Mouse (Mus musculus) kidney, adult 2 months (tissue): ENCODE data around the gene Bmp7. TPM values are rescaled to one million over a fixed set of nuclear protein-coding genes. Genes with fewer than 3 reads are reported as not detected.

Experiments
- DNase-seq: peaks from one replicate; pipeline ENCODE4 v3.0.0; 2021
- H3K27ac ChIP-seq: fragments of 200-500 bp; 2 replicates; pipeline ENCODE4 v1.5.1; 2012; ENCODE audit warnings: low read depth, low read length, control low read depth, inconsistent platforms; ENCODE audit not compliant: insufficient read depth
- H3K27me3 ChIP-seq: fragments of 200-500 bp; replicated peaks from 2 replicates; pipeline ENCODE4 v1.6.1; 2012; ENCODE audit warnings: mild to moderate bottlenecking, moderate library complexity, low read length, inconsistent platforms; ENCODE audit not compliant: control insufficient read depth, insufficient read depth
- H3K36me3 ChIP-seq: fragments of 200-500 bp; 2 replicates; pipeline ENCODE4 v1.6.1; 2012; ENCODE audit warnings: mild to moderate bottlenecking, moderate library complexity, low read length, inconsistent platforms; ENCODE audit not compliant: control insufficient read depth, insufficient read depth
- H3K4me1 ChIP-seq: fragments of 200-500 bp; 2 replicates; pipeline ENCODE4 v1.6.1; 2011; ENCODE audit warnings: low read length; ENCODE audit not compliant: control insufficient read depth, insufficient read depth
- H3K4me3 ChIP-seq: fragments of 200-500 bp; 2 replicates; pipeline ENCODE4 v1.5.1; 2011; ENCODE audit warnings: mild to moderate bottlenecking, low read depth, low read length, control low read depth; ENCODE audit not compliant: insufficient read depth
- CTCF ChIP-seq: fragments of 200-500 bp; conservative IDR thresholded peaks from 2 replicates; pipeline ENCODE4 v1.5.1; 2011; ENCODE audit warnings: low read depth, mild to moderate bottlenecking, control low read depth, low read length, moderate library complexity, mixed read lengths; ENCODE audit not compliant: insufficient read depth, insufficient read length
- POLR2A ChIP-seq: fragments of 200-500 bp; IDR thresholded peaks from one replicate; pipeline ENCODE4 v1.6.1; 2011; ENCODE audit warnings: low read depth, low read length, control low read depth
- WGBS: fragments of 180-500 bp; shearing (Covaris S2); methylation state at CpG from one replicate; pipeline ENCODE4 v1.1.7; 2018; 5-methylcytosine and 5-hydroxymethylcytosine counted together
- polyA plus RNA-seq: library from polyadenylated mRNA; depleted of rRNA; stranded (reverse); fragments of >200 nt; gene quantifications from 2 replicates; pipeline ENCODE4 v1.2.3, GENCODE M21; 2012

Gene Bmp7
- polyA plus RNA-seq, 1 experiment = 47.6 TPM

- peaks cover 12% of the 10 kb centered on the region; the same call in 1 of the 2 replicates for H3K4me1 ChIP-seq
- no peak for DNase-seq
- H3K27me3 ChIP-seq = no peaks in the 10 kb centered on the region
- no peak overlapping the region for H3K27ac ChIP-seq
- no peak for TF ChIP-seq POLR2A
- no peak for TF ChIP-seq CTCF
- 68% methylated on average over 6 of the region's 6 CpGs for WGBS
- no peaks in the 10 kb centered on the region for H3K36me3 ChIP-seq
- no peak overlapping the region for H3K4me3 ChIP-seq
Measured at GRCm38 (mm10) chr2:172909463-172909862, 30.7 kb downstream of the Bmp7 start.

- Histone ChIP-seq H3K27me3 (no peaks in the 10 kb centered on the region), H3K4me3 (no peak overlapping the region), H3K4me1 (peaks cover 32% of the 10 kb centered on the region), H3K36me3 (no peaks in the 10 kb centered on the region), H3K27ac (peak overlapping the region; percentile 33; the same call in 1 of the 2 replicates)
- 32% methylated on average over 9 of the region's 9 CpGs for WGBS
- peak; percentile 91 for DNase-seq
- TF ChIP-seq CTCF (no peak; the same call in 1 of the 2 replicates), POLR2A (no peak)
Measured at GRCm38 (mm10) chr2:172906146-172906545, 34.0 kb downstream of the Bmp7 start.

- H3K27ac ChIP-seq = no peak overlapping the region
- peaks cover 41% of the 10 kb centered on the region for H3K4me1 ChIP-seq
- TF ChIP-seq CTCF (no peak), POLR2A (no peak)
- WGBS = 86% methylated on average over 5 of the region's 5 CpGs
- no peak overlapping the region for H3K4me3 ChIP-seq
- DNase-seq = no peak
- H3K36me3 ChIP-seq = no peaks in the 10 kb centered on the region
- H3K27me3 ChIP-seq = no peaks in the 10 kb centered on the region
Measured at GRCm38 (mm10) chr2:172905057-172905456, 35.1 kb downstream of the Bmp7 start.

GRCm38 (mm10) chr2:172904614-172905013, 35.5 kb downstream of the Bmp7 start:
- WGBS = 81% methylated on average over 6 of the region's 6 CpGs
- Histone ChIP-seq H3K27me3 (no peaks in the 10 kb centered on the region), H3K36me3 (no peaks in the 10 kb centered on the region), H3K27ac (no peak overlapping the region), H3K4me3 (no peak overlapping the region), H3K4me1 (peaks cover 41% of the 10 kb centered on the region)
- TF ChIP-seq CTCF (no peak), POLR2A (no peak)
- DNase-seq = no peak

GRCm38 (mm10) chr2:172903523-172903922, 36.6 kb downstream of the Bmp7 start:
- H3K36me3 ChIP-seq = no peaks in the 10 kb centered on the region
- 46% methylated on average over 8 of the region's 8 CpGs for WGBS
- TF ChIP-seq POLR2A = no peak
- TF ChIP-seq CTCF = no peak
- peak; percentile 78 for DNase-seq
- no peaks in the 10 kb centered on the region for H3K27me3 ChIP-seq
- H3K27ac ChIP-seq = peak overlapping the region; percentile 41; the same call in 1 of the 2 replicates
- peaks cover 41% of the 10 kb centered on the region for H3K4me1 ChIP-seq
- H3K4me3 ChIP-seq = no peak overlapping the region

GRCm38 (mm10) chr2:172900954-172901701, 39.0 kb downstream of the Bmp7 start:
- TF ChIP-seq CTCF = no peak
- TF ChIP-seq POLR2A = no peak
- no peaks in the 10 kb centered on the region for H3K36me3 ChIP-seq
- H3K27ac ChIP-seq = peak overlapping the region; percentile 92
- WGBS = 31% methylated on average over 10 of the region's 10 CpGs
- peaks cover 41% of the 10 kb centered on the region for H3K4me1 ChIP-seq
- H3K4me3 ChIP-seq = no peak overlapping the region
- peak; percentile 96 for DNase-seq
- no peaks in the 10 kb centered on the region for H3K27me3 ChIP-seq

- Histone ChIP-seq H3K27ac (peak overlapping the region; percentile 58), H3K27me3 (no peaks in the 10 kb centered on the region), H3K4me3 (no peak overlapping the region), H3K36me3 (no peaks in the 10 kb centered on the region), H3K4me1 (peaks cover 8% of the 10 kb centered on the region; the same call in 1 of the 2 replicates)
- 37% methylated on average over 15 of the region's 15 CpGs for WGBS
- DNase-seq = peak; percentile 74
- no peak for TF ChIP-seq POLR2A
- no peak for TF ChIP-seq CTCF
Measured at GRCm38 (mm10) chr2:172889756-172890443, 50.2 kb downstream of the Bmp7 start.
